Mouse (Mus musculus) MN1 (cell line): ENCODE measurements around the gene Nt5c3b.

Experiments used
- DNase-seq: peaks from one replicate; pipeline ENCODE4 v3.0.0-alpha.2; 2016; ENCODE audit warnings: low spot score

Nt5c3b gene

DNA sequence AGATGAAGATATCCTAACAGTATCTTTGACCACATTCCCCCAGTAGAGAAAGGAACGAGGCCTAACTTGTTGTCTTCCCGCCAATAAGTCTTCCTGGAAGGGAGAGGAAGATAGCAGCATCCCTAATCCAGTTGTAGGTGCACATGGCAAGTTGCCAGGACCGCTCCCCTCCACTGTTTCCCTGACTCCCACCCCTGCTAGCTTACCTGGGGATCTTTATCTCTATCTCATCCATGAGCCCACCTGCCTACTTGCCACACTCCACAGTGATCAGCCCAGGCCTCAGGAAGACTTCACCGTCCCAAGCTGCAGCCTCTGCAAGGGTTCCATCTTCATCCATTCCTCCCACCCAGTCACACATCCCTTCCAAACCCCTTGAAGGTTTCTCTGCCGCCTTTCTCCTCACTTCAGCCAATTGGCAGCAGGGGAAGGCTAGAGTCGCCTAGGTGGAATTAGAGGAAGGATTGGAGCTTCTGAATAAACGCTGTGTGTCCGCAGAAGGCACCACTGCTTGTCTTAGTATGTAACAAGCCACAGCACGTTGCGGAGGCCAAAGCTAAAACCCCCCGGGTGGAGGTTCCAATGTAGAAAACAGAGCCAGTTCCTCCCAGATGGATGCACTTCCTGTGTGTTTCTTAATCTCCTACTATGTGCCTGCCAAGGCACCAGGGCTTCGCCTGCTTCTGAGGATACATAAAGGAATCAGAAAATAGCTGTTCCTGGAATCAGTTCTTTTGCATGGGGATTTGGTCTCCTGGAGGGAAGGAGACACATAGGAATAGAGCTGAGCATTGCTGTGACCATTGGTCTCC, 41.7 kb downstream of the Nt5c3b start:
- DNase-seq: no peak

GRCm38 (mm10) chr11:100399320-100399719, 42.3 kb downstream of the Nt5c3b start:
- no peak for DNase-seq

- DNase-seq: no peak
Measured at GRCm38 (mm10) chr11:100398517-100398916, 43.1 kb downstream of the Nt5c3b start.

DNA sequence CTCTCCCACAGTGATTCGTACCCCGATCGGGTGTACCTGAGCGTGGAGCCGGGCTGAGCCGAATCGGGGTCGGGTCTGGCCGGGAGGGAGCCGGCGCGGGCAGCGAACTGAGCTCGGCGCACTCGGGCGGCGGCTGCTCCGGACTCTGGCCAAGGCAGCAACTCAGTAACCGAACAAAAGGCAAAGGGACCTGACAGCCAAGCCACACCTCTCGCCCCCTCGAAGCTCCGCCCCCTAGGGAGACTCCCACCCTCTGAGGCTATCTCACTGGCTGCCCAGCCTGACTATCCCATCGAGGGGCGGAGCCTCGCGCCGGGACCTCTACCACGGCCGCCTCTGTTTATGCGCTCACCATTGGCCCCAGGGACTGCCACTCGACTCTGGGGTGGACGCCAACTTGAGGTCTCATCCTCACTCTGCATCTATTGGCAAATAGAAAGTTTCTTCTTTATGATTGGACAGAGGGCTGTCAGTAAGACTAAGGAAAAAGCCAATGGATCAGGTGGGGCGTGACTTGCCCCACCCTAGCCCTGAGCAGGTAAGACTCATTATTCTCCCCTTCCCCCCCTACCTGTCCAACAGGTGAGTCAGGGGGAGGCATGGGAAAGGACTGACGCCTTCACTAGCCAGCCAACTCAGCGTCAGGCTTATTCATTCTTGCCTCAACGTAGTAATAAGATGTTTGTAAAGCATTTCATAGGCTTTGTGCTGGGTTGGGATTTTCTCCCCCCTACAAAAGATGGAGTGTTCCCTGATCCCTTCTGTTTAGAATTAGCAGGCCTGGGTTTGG, 43.8 kb downstream of the Nt5c3b start, which contains the start of gene Jup:
TSS of gene Jup (minus strand) at position 164 of the 790 bp plus-strand sequence.
- DNase-seq: peak; percentile 98

DNA sequence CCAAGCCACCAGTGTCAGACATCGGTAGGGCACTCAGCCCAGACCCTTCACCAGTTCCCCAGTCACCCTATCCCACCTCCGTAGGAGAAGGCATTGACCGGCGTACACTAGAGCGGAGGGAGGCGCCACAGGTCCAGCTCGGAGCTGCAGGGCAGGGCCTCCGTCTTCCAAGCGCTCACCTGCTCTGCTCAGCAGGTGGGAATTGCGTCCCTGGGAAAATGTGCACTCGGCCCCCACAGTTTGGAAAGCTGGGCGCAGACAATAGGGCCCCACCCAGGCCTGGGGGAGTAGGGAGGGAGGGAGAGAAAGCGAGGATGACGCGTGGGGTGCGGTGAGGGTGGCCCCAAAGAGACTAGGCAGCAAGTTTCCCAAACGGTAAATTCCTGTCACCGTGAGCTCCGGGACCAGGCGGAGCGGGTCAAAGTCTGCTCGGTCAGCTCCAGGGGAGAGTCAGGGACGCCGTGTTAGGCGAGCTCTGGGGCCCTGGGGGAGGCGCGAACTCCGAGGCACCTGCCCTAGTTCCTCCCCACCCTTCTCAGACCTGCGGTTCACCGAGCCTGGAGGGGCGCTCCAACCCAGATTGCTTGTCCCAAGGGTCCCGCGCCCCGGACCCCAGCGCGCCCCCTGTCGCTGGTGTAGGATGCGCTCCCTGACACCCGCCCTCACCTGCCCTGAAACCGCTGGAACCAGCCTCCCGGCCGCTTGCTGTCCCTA, 44.6 kb downstream of the Nt5c3b start:
- DNase-seq: no peak

DNA sequence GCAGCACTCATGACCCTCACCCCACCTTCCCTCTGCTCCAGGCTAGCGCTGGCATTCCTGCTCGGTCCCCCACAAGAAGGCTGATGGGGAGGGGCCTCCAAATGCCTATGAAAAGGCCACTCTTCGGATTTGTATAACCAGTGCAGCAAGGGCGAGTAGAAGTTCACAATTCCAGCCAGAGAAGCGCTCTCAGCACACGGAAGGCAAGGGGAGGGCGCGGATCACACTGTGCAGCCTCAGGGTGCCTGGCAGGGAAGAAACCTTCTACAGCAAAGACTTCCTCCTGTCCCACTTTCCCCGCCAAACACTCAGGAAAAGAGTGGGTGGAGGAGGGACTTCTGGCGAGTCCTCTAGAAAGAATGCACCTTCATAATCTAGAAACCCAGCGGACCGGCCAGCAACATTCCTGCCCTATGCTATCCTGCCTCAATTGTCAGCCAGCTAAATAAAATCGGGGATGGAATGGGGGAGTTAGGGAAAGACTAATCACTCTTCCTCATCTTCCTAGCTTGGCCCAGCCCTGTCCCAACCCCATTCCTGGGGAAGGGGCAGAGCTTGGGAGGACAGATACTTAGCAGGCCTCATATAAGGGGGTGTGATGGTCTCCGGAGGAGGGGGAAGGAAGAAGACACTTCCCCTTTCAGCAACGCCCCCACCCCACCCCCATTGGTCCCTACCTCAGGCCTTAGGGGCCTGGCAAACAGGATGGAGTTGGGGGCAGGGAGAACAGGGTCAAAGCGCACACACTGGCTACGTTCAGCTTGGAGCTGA, 45.6 kb downstream of the Nt5c3b start:
- DNase-seq: peak; percentile 33

GRCm38 (mm10) chr11:100395200-100395599, 46.4 kb downstream of the Nt5c3b start:
- peak; percentile 69 for DNase-seq

- no peak for DNase-seq
Measured at GRCm38 (mm10) chr11:100394353-100395074, 47.1 kb downstream of the Nt5c3b start.

DNA sequence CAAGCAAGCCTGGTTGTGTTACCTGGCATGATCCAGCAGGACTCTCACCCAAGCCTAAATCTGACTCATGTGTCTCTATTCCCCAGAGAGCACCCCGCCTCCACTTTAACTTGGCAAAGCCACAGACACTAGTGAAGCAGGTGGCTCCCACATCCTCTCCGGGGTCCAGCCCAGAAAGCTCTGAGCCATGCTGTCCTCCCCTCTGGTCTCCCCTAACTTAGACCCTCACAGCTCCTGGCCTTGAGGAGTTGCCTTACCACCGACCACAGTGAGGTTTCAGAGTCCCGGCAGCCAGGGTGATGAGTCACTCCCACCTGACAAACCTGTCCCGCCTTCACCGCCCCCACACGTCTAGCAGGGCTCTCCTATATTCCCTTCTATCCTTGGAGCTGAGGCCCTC, 47.9 kb downstream of the Nt5c3b start:
- peak; percentile 40 for DNase-seq

- DNase-seq: no peak
Measured at GRCm38 (mm10) chr11:100392958-100393357, 48.6 kb downstream of the Nt5c3b start.

DNA sequence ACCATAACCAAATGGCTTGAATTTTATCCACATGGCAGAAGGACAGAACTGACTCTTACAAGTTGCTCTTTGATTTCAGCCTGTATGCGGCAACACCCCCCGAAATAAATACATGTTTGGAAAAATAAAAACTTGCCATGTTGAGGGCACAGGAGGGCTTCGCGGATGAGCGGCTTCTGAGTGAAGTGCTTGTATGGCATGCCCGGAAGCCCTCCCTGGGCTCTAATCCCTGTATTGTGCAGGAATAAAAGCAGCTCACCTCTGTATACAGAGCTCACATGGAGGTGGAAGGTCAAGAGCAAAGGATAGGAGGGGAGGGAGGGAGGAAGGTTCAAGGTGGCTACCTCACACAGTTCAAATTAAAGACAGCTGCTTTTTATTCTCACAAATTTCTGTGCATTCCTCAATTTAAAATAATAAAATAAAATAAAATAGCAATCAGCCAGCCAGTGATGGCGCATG, 49.7 kb downstream of the Nt5c3b start:
- no peak for DNase-seq

- peak; percentile 89 for DNase-seq
Measured at GRCm38 (mm10) chr11:100391081-100391883, 50.3 kb downstream of the Nt5c3b start.

GRCm38 (mm10) chr11:100389931-100390445, 51.6 kb downstream of the Nt5c3b start:
- no peak for DNase-seq

DNA sequence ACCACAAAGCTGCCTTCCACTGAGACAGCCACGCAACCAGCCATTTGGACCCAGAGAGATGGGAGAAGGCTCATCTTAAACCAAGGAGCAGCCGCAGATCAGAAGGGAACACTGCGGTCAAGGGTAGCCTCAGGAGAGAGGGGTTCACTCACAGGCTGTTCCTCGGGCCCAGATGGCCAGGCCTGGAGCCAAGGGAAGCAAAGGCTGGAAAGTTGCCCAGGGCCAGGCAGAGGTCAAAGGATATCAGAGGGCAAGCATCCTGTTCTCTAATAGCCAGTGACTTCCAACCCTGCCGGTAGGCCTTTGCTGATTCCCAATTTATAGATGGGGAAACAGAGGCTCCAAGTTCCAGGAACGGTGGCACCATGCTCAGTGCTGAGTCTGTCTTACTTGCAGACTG, 53.0 kb downstream of the Nt5c3b start:
- DNase-seq: no peak

- DNase-seq: peak; percentile 86
Measured at GRCm38 (mm10) chr11:100387589-100388375, 53.8 kb downstream of the Nt5c3b start.

DNA sequence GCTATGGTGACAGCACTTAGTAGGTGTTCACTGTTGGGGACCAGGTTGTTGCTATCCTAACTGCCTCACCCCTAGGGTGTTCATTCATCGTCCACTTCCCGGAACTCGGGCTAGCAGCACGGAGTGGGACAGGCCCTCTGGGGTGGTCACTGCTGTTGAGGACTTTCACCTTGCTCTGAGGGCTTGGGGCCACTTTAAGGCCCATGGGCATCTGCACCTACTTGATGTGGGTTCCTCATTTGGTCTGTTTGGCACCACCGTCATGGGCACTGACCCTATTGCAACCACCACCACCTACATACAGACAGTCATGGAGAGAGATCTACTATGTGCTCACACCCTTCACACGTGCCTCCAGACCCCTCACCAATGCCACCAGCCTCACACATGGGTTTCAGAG, 54.5 kb downstream of the Nt5c3b start:
- no peak for DNase-seq

DNA sequence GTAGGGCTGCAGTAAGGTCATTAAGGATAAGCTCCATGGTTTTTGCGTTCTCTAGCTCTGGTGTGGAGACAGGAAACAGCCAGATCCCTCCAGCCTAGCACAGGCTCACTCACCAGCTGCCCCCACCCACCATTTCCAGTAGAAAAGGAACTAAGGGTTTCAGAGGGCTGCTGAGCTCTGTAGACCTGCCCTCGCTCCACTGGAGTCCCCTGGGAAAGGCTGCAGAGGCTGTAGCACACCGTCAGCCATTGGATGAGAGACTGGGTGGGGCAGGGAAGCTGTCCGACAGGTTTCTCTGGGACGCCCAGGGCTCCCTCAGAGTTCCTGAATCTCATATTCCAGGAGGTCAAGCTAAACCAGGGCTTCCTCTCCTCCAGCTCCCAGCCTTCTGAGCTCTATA, 55.0 kb downstream of the Nt5c3b start:
- DNase-seq: no peak

DNA sequence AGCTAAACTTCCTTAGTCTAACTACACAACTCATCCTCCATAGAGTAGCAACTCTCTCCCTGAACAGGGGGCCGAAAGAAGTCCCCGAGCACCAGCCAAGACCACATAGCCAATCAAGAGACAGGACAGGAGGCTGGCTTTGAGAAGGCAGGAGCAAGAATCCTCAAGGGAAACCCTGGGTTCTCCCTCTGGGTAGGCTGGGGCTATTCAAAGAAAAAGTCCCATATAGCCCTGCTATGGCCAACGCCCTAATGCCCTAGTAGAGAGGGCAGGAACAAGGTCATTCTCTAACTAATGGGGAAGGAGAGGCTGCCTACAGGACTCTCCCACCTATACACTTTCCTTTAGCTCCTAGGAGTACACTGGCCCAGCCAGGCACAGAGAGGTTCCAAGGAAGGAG, 56.6 kb downstream of the Nt5c3b start:
- no peak for DNase-seq

- DNase-seq: no peak
Measured at GRCm38 (mm10) chr11:100382682-100383081, 58.9 kb downstream of the Nt5c3b start.
